Mouse (Mus musculus) neural tube, embryonic 13.5 days (tissue): ENCODE data around the gene Awat1. TPM values are rescaled to one million over a fixed set of nuclear protein-coding genes. Genes with fewer than 3 reads are reported as not detected.

ENCODE experiments used
- ATAC-seq: fragments of 200-750 bp; cut with Nextera tagmentation; 2 replicates; pipeline ENCODE4 v1.8.0; 2017; ENCODE audit warnings: low read depth, mild to moderate bottlenecking, moderate TSS enrichment, moderate library complexity
- H3K27ac ChIP-seq: fragments of 300-500 bp; sonication (generic); replicated peaks from 2 replicates; pipeline ENCODE4 v1.5.1; 2015; ENCODE audit warnings: moderate library complexity, mild to moderate bottlenecking, inconsistent platforms
- H3K27me3 ChIP-seq: fragments of 300-500 bp; sonication (generic); 2 replicates; pipeline ENCODE4 v1.6.1; 2015; ENCODE audit warnings: mild to moderate bottlenecking, inconsistent platforms
- H3K36me3 ChIP-seq: fragments of 300-500 bp; sonication (generic); 2 replicates; pipeline ENCODE4 v1.6.1; 2015; ENCODE audit warnings: mild to moderate bottlenecking, inconsistent platforms
- H3K4me1 ChIP-seq: fragments of 300-500 bp; sonication (generic); replicated peaks from 2 replicates; pipeline ENCODE4 v1.6.1; 2015; ENCODE audit warnings: inconsistent platforms
- H3K4me2 ChIP-seq: fragments of 300-500 bp; sonication (generic); 2 replicates; pipeline ENCODE4 v1.6.1; 2015; ENCODE audit warnings: inconsistent platforms, mild to moderate bottlenecking, moderate library complexity
- H3K4me3 ChIP-seq: fragments of 300-500 bp; sonication (generic); 2 replicates; pipeline ENCODE4 v1.5.1; 2015; ENCODE audit warnings: mild to moderate bottlenecking, inconsistent platforms
- H3K9ac ChIP-seq: fragments of 300-500 bp; sonication (generic); 2 replicates; pipeline ENCODE4 v1.6.1; 2015; ENCODE audit warnings: moderate library complexity, mild to moderate bottlenecking, inconsistent platforms
- H3K9me3 ChIP-seq: fragments of 300-500 bp; sonication (generic); 2 replicates; pipeline ENCODE4 v1.6.1; 2016; ENCODE audit warnings: inconsistent platforms
- WGBS: fragments of 180-500 bp; shearing (Covaris S2); methylation state at CpG from one replicate; pipeline ENCODE4 v1.1.7; 2015; 5-methylcytosine and 5-hydroxymethylcytosine counted together
- polyA plus RNA-seq: library from polyadenylated mRNA; unstranded; fragments of >200 nt; fragmentation: Nextera tagmentation; extraction: Ambion mirVana; gene quantifications from 2 replicates; pipeline ENCODE4 v1.2.1, GENCODE M21; 2015

Gene Awat1
- not detected in 2 replicates for polyA plus RNA-seq

- no peaks in the 10 kb centered on the region for H3K4me1 ChIP-seq
- no peak for ATAC-seq
- 100% methylated on average over 1 of the region's 1 CpGs for WGBS
- H3K27ac ChIP-seq = no peak within 1 kb of the TSS
- H3K9ac ChIP-seq = no peak within 1 kb of the TSS
- H3K4me2 ChIP-seq = no peak within 1 kb of the TSS
- no peak within 1 kb of the TSS for H3K4me3 ChIP-seq
- no peaks in the 10 kb centered on the region for H3K27me3 ChIP-seq
- no peaks in the 10 kb centered on the region for H3K36me3 ChIP-seq
- H3K9me3 ChIP-seq = no peaks in the 10 kb centered on the region
Observed at GRCm38 (mm10) chrX:100571951-100572350, at the start of gene Awat1. Gene Awat1 (plus strand): TSS chrX:100572251.

GRCm38 (mm10) chrX:100524471-100524870 is 47.6 kb upstream of the Awat1 start, which contains the start of gene Dgat2l6:
Gene Dgat2l6 (plus strand): TSS chrX:100524838.
- 89% methylated on average over 4 of the region's 4 CpGs for WGBS
- Histone ChIP-seq H3K9me3 (no peaks in the 10 kb centered on the region), H3K36me3 (no peaks in the 10 kb centered on the region), H3K27me3 (peaks cover 4% of the 10 kb centered on the region), H3K4me1 (no peaks in the 10 kb centered on the region), H3K9ac (no peak within 1 kb of the TSS), H3K4me2 (no peak within 1 kb of the TSS), H3K27ac (no peak within 1 kb of the TSS), H3K4me3 (no peak within 1 kb of the TSS)
- ATAC-seq = no peak

- Histone ChIP-seq H3K4me3 (no peak overlapping the region), H3K4me1 (no peaks in the 10 kb centered on the region), H3K9ac (no peak overlapping the region), H3K9me3 (no peaks in the 10 kb centered on the region), H3K4me2 (no peak overlapping the region), H3K36me3 (no peaks in the 10 kb centered on the region), H3K27ac (no peak overlapping the region), H3K27me3 (peaks cover 6% of the 10 kb centered on the region; the same call in 1 of the 2 replicates)
- no peak for ATAC-seq
- 87% methylated on average over 3 of the region's 3 CpGs for WGBS
Observed at GRCm38 (mm10) chrX:100556026-100556425, 16.0 kb upstream of the Awat1 start.

DNA sequence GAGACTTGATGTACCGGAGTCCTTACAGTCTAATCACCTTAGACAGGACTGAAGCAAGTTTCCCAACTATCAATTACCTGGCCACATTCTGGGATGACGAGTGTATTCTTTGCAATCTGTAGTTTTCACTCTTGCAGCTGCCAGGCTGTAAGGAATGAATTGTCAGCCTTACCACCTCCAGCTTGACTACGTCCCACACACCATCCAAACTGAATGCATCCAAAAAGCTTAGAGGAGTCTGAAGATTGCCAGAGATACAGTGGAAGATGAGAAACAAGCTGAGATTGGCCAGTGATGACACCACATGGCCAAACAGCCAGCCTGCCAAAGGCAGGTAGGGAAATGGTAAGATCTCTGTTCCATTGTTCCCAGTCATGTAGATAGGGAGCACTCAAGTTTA is 6.4 kb upstream of the Awat1 start:
- Histone ChIP-seq H3K4me2 (no peak overlapping the region), H3K36me3 (no peaks in the 10 kb centered on the region), H3K27ac (no peak overlapping the region), H3K9ac (no peak overlapping the region), H3K4me1 (no peaks in the 10 kb centered on the region), H3K27me3 (no peaks in the 10 kb centered on the region; the same call in 1 of the 2 replicates), H3K9me3 (no peaks in the 10 kb centered on the region), H3K4me3 (no peak overlapping the region)
- WGBS = 95% methylated on average over 3 of the region's 3 CpGs
- no peak for ATAC-seq

- H3K4me2 ChIP-seq = no peak within 1 kb of the TSS
- no peak within 1 kb of the TSS for H3K27ac ChIP-seq
- H3K9ac ChIP-seq = no peak within 1 kb of the TSS
- H3K36me3 ChIP-seq = no peaks in the 10 kb centered on the region
- peaks cover 21% of the 10 kb centered on the region for H3K27me3 ChIP-seq
- ATAC-seq = no peak
- H3K4me1 ChIP-seq = no peaks in the 10 kb centered on the region
- no peak within 1 kb of the TSS for H3K4me3 ChIP-seq
- no peaks in the 10 kb centered on the region for H3K9me3 ChIP-seq
- WGBS = 61% methylated on average over 4 of the region's 4 CpGs
Observed at GRCm38 (mm10) chrX:100594791-100595190, 22.7 kb downstream of the Awat1 start, which contains the start of gene P2ry4. Gene P2ry4 (minus strand): TSS chrX:100594869.

- no peak for ATAC-seq
- H3K9ac ChIP-seq = no peak overlapping the region
- H3K27me3 ChIP-seq = peaks cover 29% of the 10 kb centered on the region
- no peaks in the 10 kb centered on the region for H3K9me3 ChIP-seq
- no peak overlapping the region for H3K4me2 ChIP-seq
- no peaks in the 10 kb centered on the region for H3K4me1 ChIP-seq
- H3K36me3 ChIP-seq = no peaks in the 10 kb centered on the region
- no peak overlapping the region for H3K4me3 ChIP-seq
- 26% methylated on average over 5 of the region's 5 CpGs for WGBS
- H3K27ac ChIP-seq = no peak overlapping the region
Observed at GRCm38 (mm10) chrX:100597439-100597838, 25.4 kb downstream of the Awat1 start.

DNA sequence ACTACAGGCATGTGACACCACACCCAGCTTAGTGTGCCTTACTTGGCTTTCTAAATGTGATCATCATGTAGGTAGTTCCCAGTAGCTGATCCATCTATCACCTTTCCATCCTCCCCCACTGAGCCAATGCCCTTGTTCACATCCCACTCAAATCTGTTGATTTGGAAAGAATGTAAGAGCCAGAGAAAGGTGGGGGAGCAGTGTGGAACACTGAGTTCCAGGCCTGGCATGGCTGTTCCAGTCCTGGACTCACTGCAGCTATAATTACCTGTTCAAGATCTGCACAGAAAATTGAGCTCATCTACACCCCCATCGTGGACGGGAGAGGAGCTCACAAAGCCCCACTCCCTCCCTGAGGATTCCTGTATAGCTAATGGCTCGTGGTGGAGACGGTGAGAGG is 27.7 kb downstream of the Awat1 start:
- H3K4me1 ChIP-seq = no peaks in the 10 kb centered on the region
- H3K9ac ChIP-seq = no peak overlapping the region
- no peak overlapping the region for H3K4me2 ChIP-seq
- no peak overlapping the region for H3K27ac ChIP-seq
- no peaks in the 10 kb centered on the region for H3K9me3 ChIP-seq
- H3K36me3 ChIP-seq = no peaks in the 10 kb centered on the region
- WGBS = 72% methylated on average over 4 of the region's 4 CpGs
- H3K27me3 ChIP-seq = peaks cover 26% of the 10 kb centered on the region
- no peak overlapping the region for H3K4me3 ChIP-seq
- ATAC-seq = no peak

DNA sequence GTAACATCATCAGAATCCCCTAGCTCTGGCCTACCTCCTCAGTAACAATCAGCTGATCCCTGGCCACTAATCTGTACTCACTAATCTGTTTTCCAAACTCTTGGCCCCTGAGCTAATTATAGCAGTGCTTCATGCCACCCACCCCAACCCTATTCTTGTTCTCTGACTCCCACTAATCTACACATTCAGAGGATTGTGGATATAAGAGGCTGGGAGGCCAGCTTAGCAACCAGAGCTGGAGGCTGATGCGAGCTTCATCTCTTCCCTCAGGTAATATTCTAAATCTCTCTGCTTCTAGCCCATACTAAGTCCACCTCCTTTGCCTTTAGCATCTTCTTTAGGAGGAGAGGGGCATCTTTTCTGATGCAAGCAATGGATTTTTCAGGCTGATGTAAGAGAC is 33.3 kb downstream of the Awat1 start, which contains the start of gene Arr3:
TSS of gene Arr3 (plus strand) at position 184 of the 400 bp plus-strand sequence.
- Histone ChIP-seq H3K4me2 (no peak within 1 kb of the TSS), H3K36me3 (no peaks in the 10 kb centered on the region), H3K27me3 (0 out of 2 replicates have a peak, but pooled peaks cover 11% of the 10 kb centered on the region), H3K4me1 (no peaks in the 10 kb centered on the region), H3K4me3 (no peak within 1 kb of the TSS), H3K27ac (no peak within 1 kb of the TSS), H3K9me3 (no peaks in the 10 kb centered on the region), H3K9ac (no peak within 1 kb of the TSS)
- no peak for ATAC-seq
- 81% methylated on average over 1 of the region's 1 CpGs for WGBS

GRCm38 (mm10) chrX:100618488-100618887 is 46.4 kb downstream of the Awat1 start:
- no peak for ATAC-seq
- no peak overlapping the region for H3K4me3 ChIP-seq

GRCm38 (mm10) chrX:100621366-100621765 is 49.3 kb downstream of the Awat1 start:
- peaks cover 10% of the 10 kb centered on the region for H3K4me1 ChIP-seq
- no peak overlapping the region for H3K9ac ChIP-seq
- 82% methylated on average over 2 of the region's 2 CpGs for WGBS
- peaks cover 4% of the 10 kb centered on the region; the same call in 1 of the 2 replicates for H3K27me3 ChIP-seq
- peaks cover 16% of the 10 kb centered on the region; the same call in 1 of the 2 replicates for H3K36me3 ChIP-seq
- H3K27ac ChIP-seq = no peak overlapping the region
- H3K9me3 ChIP-seq = no peaks in the 10 kb centered on the region
- no peak for ATAC-seq
- H3K4me2 ChIP-seq = no peak overlapping the region
- H3K4me3 ChIP-seq = no peak overlapping the region

More at GRCm38 (mm10) chrX:100618488-100618887, 46.4 kb downstream of the Awat1 start:
- Histone ChIP-seq H3K9me3 (no peaks in the 10 kb centered on the region), H3K27me3 (peaks cover 4% of the 10 kb centered on the region; the same call in 1 of the 2 replicates), H3K4me1 (no peaks in the 10 kb centered on the region), H3K4me2 (no peak overlapping the region), H3K9ac (no peak overlapping the region), H3K27ac (no peak overlapping the region), H3K36me3 (peaks cover 13% of the 10 kb centered on the region; the same call in 1 of the 2 replicates)
- WGBS = 68% methylated on average over 3 of the region's 3 CpGs

GRCm38 (mm10) chrX:100624242-100624641 is 52.2 kb downstream of the Awat1 start:
- Histone ChIP-seq H3K4me3 (no peak overlapping the region), H3K4me2 (no peak overlapping the region), H3K9ac (no peak overlapping the region), H3K27me3 (no peaks in the 10 kb centered on the region), H3K27ac (no peak overlapping the region), H3K36me3 (peaks cover 16% of the 10 kb centered on the region; the same call in 1 of the 2 replicates), H3K4me1 (peaks cover 14% of the 10 kb centered on the region), H3K9me3 (no peaks in the 10 kb centered on the region)
- WGBS = 88% methylated on average over 4 of the region's 4 CpGs
- ATAC-seq = no peak

DNA sequence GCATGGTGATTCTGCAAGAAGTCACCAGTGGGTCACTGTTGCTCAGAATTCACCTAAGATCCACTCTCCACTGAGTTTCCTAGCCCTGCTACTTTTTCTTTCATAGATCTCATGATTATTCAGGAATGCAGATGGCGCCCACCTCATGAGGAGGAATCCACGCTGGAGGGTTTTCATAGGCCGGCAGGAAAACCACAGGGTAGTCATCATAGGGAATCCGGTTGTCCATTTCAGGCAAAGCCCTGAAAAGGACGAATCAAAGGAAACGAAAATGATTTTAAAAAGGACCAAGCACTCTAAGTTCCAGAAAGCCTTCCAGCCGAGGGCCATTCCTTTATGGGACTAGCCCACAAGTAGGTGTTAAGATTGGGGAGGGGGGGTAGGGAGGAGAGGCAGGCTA is 53.1 kb downstream of the Awat1 start:
- Histone ChIP-seq H3K4me2 (peak overlapping the region; percentile 56), H3K9ac (peak overlapping the region; percentile 69), H3K9me3 (no peaks in the 10 kb centered on the region), H3K4me3 (peak overlapping the region; percentile 47), H3K27me3 (no peaks in the 10 kb centered on the region), H3K27ac (no peak overlapping the region), H3K4me1 (peaks cover 14% of the 10 kb centered on the region), H3K36me3 (peaks cover 16% of the 10 kb centered on the region; the same call in 1 of the 2 replicates)
- 0 out of 2 replicates have a peak, but pooled peaks have one; percentile 12 for ATAC-seq
- 35% methylated on average over 7 of the region's 7 CpGs for WGBS

DNA sequence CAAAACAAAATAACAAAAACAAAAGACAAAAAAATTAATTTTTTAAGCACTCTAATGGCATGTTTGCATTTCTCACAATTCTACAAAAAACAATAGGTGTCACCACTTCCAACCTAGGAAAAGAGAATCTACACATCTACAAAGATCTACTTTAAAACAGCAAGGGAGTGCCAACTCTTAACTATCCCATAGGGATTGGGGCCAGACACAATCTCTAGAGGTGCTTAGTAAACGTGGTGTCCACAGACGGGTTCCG is 53.4 kb downstream of the Awat1 start, which contains the start of gene Kif4:
TSS of gene Kif4 (plus strand) at position 192 of the 256 bp plus-strand sequence.
- no peaks in the 10 kb centered on the region for H3K27me3 ChIP-seq
- peak within 1 kb of the TSS; percentile 69 for H3K9ac ChIP-seq
- peaks cover 16% of the 10 kb centered on the region; the same call in 1 of the 2 replicates for H3K36me3 ChIP-seq
- H3K9me3 ChIP-seq = no peaks in the 10 kb centered on the region
- no peak for ATAC-seq
- no peak within 1 kb of the TSS for H3K27ac ChIP-seq
- peaks cover 14% of the 10 kb centered on the region for H3K4me1 ChIP-seq
- WGBS = 20% methylated on average over 3 of the region's 3 CpGs
- H3K4me3 ChIP-seq = peak within 1 kb of the TSS; percentile 47
- peak within 1 kb of the TSS; percentile 79 for H3K4me2 ChIP-seq
